Mouse (Mus musculus) T-helper 17 cell (primary cell): ENCODE measurements around the gene Zfp850.

Source experiments
- in situ Hi-C, 2 experiments: fragments of 300-600 bp; cut with MboI, MseI; formaldehyde crosslinking; loops; 1 replicate in 1 of 2; 2 replicates in 1 of 2; pipeline ENCODE4 v1.15.1; 2025; ENCODE audit warnings: high pct_unique_total_duplicates in 2 of 2

Zfp850 gene

DNA sequence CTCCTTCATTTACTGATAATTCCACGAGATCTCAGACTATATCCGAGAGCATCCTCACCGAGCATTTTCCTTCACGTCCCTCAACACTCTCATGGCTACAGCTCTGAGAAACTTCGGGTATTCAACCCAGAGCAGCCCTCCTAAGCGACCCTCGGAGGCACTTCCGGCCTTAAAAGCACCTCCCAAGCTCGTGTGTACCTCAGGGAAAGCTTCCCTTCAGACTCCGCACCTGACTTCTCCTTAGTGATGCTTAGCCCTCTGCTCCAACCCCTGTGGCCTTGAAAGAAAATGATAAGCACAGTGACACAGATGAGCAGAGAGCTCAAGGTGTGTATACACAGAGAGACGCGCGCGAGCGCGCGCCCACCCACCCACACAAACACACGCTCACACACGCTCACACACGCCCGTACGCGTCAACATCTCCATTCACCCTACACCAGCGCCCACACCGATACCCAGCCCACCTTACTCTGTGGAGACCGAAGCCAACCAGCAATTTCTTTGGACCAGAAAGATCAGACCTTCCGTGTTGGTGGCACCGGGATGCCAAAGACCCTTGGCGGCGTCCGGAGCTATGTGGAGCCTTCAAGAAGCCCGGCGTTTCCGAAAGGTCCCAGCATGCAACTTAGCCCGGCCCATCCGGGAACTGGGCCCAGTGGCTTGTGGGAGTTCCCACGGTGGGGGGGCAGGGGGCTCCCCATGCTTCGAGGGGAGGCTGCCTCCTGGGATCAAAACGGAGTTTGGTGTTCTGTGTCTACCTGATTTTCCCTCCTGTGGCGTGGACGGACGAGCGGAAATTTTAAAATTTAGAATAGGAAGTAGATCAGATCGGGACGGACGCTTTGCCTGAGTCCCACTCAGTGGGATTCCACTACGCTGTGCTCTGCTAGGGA lies at the start of gene Zfp850:
TSS of gene Zfp850 (minus strand) at position 567 of the 896 bp plus-strand sequence.
- in situ Hi-C loops, result no loop called here

DNA sequence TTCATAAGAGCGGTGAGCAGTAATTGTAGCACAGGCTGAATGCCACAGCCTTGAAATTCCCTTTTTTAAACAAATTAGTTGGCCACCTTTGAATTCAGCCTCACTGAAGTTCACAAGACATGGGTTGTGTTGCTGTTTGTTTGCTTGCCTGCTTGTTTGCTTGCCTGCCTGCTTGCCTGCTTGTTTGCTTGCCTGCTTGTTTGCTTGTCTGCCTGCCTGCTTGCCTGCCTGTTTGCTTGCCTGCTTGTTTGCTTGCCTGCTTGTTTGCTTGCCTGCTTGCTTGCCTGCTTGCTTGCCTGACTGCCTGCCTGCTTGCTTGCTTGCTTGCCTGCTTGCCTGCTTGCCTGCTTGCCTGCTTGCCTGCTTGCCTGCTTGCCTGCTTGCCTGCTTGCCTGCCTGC lies 46.1 kb upstream of the Zfp850 start:
- in situ Hi-C loops, result no loop called here

DNA sequence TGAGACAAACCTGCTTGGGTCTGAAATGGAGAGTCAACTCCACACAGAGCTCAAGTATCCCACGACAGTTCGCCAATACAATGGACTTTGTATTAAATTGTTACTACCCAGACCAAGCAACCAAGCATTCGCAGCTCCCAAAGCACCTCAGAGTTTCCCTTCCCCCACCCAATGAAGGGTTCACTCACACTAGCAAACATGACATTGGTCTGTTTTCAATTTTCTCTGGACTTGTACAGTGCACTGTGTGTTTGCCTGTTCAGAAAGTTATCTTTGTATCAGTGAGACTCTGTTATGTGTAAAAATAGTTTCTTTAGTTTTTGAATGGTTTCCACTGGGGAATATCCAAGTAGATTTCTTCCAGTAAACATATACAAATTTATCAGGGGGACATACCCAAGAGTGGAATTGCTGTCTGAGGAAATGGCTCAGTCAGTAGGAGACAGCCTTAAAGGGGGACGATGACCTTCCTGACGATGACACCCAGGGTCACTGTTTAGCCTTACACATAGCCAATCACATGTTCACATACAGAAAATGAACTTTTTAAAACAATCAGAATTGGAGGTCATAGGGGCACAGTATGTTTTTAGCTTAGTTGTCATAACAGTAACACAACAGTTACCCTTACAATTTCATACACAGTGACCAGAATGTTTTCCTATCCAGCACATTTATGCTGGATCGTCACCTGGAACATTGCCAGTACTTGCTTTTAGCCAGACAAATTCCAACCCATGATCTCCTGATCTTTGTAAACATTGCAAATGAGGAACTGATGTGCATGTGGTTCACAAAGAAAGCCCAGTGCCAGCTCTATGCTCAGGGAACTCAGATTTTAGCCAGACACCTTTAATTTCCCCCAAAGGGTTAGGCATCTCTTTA lies 39.4 kb upstream of the Zfp850 start:
- in situ Hi-C loops, result loop anchor here in 1 of 2 experiments (5.0 kb wide), 1 partner anchor 109 kb away; no protein-coding TSS in a partner anchor

DNA sequence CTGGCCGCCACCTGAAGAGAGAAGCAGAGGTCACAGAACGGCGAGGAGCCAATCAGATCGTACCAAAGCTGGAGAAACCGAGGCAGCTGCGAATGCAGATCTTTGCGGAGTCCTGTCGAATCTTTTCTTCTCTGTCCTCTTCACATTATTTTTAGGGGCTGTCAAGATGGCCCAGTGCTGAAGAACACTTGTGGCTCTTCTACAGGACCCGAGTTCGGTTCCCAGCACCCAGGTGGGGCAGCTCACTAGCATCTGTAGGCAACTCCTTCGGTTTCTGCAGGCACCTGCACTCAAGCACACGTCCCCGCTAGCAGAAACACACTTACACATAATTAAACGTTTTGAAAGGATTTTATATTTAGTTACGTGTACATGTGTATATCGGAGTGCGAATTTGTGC lies 36.7 kb upstream of the Zfp850 start:
- in situ Hi-C loops, result loop anchor here in 1 of 2 experiments (5.0 kb wide), 1 partner anchor 112 kb away; no protein-coding TSS in a partner anchor

- in situ Hi-C loops, result loop anchor here in 1 of 2 experiments (5.0 kb wide), 1 partner anchor 113 kb away; no protein-coding TSS in a partner anchor
These were observed 35.8 kb upstream of the Zfp850 start, which contains the start of gene Psmc4 for GRCm38 (mm10) chr7:28049476-28050409. TSS of gene Psmc4 (minus strand) at chr7:28050101.

GRCm38 (mm10) chr7:28044524-28044923 lies 30.6 kb upstream of the Zfp850 start:
- in situ Hi-C loops, result no loop called here

DNA sequence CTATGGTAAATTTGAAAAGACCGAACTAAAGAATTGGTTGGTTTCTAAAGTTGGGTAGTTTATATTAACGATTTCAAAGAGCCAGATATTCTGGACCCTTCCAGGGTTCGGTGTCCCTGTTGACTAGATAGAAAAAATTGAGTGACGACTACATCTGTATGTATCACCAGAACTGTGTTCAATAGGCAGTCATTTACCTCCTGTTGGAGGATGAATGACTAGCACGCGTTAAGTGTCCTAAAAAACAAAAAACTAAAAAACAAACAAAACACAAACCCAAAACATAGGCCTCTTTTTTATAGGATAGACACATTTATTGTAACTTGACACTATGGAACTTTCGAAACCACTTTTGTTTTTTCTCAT lies 513 bp upstream of the Zfp850 start:
- in situ Hi-C loops, result no loop called here

DNA sequence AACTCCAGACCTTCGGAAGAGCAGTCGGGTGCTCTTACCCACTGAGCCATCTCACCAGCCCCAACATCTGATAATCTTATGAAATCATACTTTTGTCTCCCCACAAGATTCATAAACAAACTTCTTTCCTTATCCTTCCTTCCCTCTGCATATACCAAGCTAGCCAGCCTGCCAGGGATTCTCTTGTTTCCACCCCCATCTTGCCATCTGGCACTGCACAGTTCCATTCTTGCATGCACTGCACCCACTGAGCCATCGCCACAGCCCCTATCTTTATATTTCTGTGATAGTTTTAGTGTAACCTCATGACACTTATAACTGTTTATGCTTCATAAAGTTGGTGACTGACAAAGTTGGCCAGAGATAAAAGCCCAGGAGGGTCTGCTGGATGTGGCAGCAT lies 3.6 kb downstream of the Zfp850 start:
- in situ Hi-C loops, result no loop called here

DNA sequence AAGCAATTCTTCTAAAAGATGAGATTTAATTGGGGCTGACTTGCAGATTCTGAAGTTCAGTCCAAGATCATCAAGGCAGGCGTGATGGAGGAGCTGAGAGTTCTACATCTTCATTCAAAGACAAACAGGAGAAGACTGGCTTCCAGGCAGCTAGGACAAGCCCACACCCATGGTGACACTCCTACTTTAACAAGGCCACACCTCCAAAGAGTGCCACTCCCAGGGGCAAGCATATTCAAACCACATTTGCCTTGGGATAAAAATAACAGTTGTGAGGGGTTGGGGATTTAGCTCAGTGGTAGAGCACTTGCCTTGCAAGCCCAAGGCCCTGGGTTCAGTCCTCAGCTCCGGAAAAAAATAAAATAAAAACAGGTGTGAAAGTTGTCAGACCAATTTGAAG lies 31.7 kb downstream of the Zfp850 start:
- in situ Hi-C loops, result no loop called here

GRCm38 (mm10) chr7:27978683-27979528 lies 35.0 kb downstream of the Zfp850 start, which contains the start of gene Zfp780b:
TSS of gene Zfp780b (minus strand) at chr7:27979171.
- in situ Hi-C loops, result no loop called here

- in situ Hi-C loops, result loop anchor here in 1 of 2 experiments (10.0 kb wide), 1 partner anchor 1145 kb away; no protein-coding TSS in a partner anchor
These were observed 64.5 kb downstream of the Zfp850 start for GRCm38 (mm10) chr7:27949451-27949850.

DNA sequence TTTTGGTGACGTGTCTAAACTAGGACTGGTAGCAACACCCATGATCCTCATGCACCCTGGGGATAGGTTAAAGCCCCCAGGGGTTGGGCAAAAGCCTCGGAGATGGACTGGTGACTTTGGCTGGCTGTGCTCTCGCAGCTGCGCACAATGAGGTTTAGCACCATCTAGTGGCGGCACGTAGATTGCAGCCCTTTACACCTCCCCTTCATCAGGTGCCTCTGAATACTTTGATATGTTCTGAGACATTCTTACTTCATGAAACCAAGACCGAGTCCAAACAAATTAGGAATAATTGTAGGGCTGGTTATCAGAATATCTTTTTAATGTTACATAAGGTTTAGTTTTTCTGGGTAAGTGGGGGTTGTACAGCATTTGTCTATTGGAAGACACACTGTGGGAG lies 72.0 kb downstream of the Zfp850 start:
- in situ Hi-C loops, result loop anchor here in 1 of 2 experiments (10.0 kb wide), 1 partner anchor 1153 kb away; no protein-coding TSS in a partner anchor
